Comparison of ENCODE assay signal across 1 mouse cellular context in the genomic region with DNA sequence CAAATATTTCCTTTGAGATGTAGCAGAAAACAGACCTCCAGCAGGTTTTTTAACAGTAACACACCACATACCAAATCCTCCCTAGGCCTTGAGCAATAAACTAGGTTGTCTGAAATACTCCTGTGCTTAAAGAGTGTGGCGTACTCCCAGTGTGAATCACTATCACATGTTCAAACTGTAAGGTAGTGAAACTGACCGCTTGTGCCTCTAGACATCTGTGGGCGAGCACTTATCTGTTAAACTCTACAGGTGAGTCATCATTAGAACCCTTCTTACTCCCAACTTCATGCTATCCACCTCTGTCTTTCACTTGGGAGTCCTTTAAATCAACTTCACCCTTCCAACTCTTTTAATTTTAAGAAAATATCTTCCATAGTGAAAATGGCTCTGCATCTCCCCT.
TF ChIP-seq lines count a peak whose summit lies in the region.

No protein-coding gene starts in this region.

TF ChIP-seq in CH12.LX, 34 proteins besides CTCF, POLR2A, EP300 and RAD21 (continued from another document):
- no peak for TF ChIP-seq HCFC1 (IDR thresholded peaks at IDR 0.05; ENCODE audit: low read depth, low read length)
- TF ChIP-seq ETS1 (conservative IDR thresholded peaks at IDR 0.05; ENCODE audit: low read depth, low read length): peak; percentile 46
- peak; percentile 25; the same call in 1 of the 2 replicates for TF ChIP-seq JUN (IDR thresholded peaks at IDR 0.05; ENCODE audit: insufficient read depth, low read depth, low read length)
- TF ChIP-seq MEF2A (IDR thresholded peaks at IDR 0.05; ENCODE audit: borderline replicate concordance, low read depth, low read length): no peak; the same call in 1 of the 2 replicates
- TF ChIP-seq KAT2A (IDR thresholded peaks at IDR 0.05; ENCODE audit: insufficient replicate concordance, low read length): no peak
